Mouse (Mus musculus) kidney, adult 2 months (tissue): ENCODE results near the gene Cox15. TPM values are rescaled to one million over a fixed set of nuclear protein-coding genes. Genes with fewer than 3 reads are reported as not detected.
A peak's percentile ranks its signal among the peaks of the same experiment; 100 is the strongest.

Experiments used
- DNase-seq: peaks from one replicate; pipeline ENCODE4 v3.0.0; 2021
- H3K27ac ChIP-seq: fragments of 200-500 bp; 2 replicates; pipeline ENCODE4 v1.5.1; 2012; ENCODE audit warnings: low read depth, low read length, control low read depth, inconsistent platforms; ENCODE audit not compliant: insufficient read depth
- H3K27me3 ChIP-seq: fragments of 200-500 bp; replicated peaks from 2 replicates; pipeline ENCODE4 v1.6.1; 2012; ENCODE audit warnings: mild to moderate bottlenecking, moderate library complexity, low read length, inconsistent platforms; ENCODE audit not compliant: control insufficient read depth, insufficient read depth
- H3K36me3 ChIP-seq: fragments of 200-500 bp; 2 replicates; pipeline ENCODE4 v1.6.1; 2012; ENCODE audit warnings: mild to moderate bottlenecking, moderate library complexity, low read length, inconsistent platforms; ENCODE audit not compliant: control insufficient read depth, insufficient read depth
- H3K4me1 ChIP-seq: fragments of 200-500 bp; 2 replicates; pipeline ENCODE4 v1.6.1; 2011; ENCODE audit warnings: low read length; ENCODE audit not compliant: control insufficient read depth, insufficient read depth
- H3K4me3 ChIP-seq: fragments of 200-500 bp; 2 replicates; pipeline ENCODE4 v1.5.1; 2011; ENCODE audit warnings: mild to moderate bottlenecking, low read depth, low read length, control low read depth; ENCODE audit not compliant: insufficient read depth
- CTCF ChIP-seq: fragments of 200-500 bp; conservative IDR thresholded peaks from 2 replicates; pipeline ENCODE4 v1.5.1; 2011; ENCODE audit warnings: low read depth, mild to moderate bottlenecking, control low read depth, low read length, moderate library complexity, mixed read lengths; ENCODE audit not compliant: insufficient read depth, insufficient read length
- POLR2A ChIP-seq: fragments of 200-500 bp; IDR thresholded peaks from one replicate; pipeline ENCODE4 v1.6.1; 2011; ENCODE audit warnings: low read depth, low read length, control low read depth
- WGBS: fragments of 180-500 bp; shearing (Covaris S2); methylation state at CpG from one replicate; pipeline ENCODE4 v1.1.7; 2018; 5-methylcytosine and 5-hydroxymethylcytosine counted together
- polyA plus RNA-seq: library from polyadenylated mRNA; depleted of rRNA; stranded (reverse); fragments of >200 nt; gene quantifications from 2 replicates; pipeline ENCODE4 v1.2.3, GENCODE M21; 2012; rRNA removed

The Cox15 gene
- polyA plus RNA-seq = 25.5 and 28.4 TPM in 2 replicates

DNA sequence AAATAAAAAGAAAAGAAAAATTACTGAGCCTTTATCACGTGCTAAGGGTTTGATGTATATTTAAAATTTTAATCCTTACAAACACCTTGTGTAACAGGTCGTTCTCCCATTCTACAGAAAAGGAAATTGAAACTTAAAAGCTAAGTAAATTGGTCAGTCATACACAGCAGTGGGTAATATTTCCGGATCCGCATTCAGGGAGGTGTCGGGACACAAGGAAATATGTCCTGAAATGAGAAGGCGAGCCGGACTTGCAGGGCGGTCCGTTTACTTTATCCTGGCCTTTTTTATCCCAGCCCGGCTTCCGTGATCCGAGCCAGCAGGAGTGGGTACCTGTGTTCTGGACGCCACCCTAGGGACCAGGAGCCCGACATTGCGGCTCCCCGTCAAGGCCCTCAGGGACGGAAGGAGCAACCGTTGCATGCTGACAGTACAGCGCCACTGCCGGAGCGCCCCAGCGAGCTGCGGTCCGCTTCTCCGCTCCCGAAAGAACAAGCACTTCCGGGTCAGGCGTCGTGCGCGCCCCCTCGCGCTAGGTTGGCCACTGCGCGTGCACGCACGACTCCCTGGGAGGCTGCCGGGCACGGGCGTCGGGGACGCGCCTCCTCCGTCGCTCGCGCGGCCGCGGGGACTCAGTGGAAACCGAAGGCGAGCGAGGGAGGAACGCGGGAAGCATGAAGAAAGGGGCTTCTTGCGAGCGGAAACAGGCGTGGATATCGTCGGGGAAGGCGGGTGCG, at the start of gene Cox15, which contains the start of gene Cutc:
Gene Cox15, minus strand, starts transcription at position 512 of the 737 bp plus-strand sequence.
Gene Cutc, plus strand, starts transcription at position 508 of the 737 bp plus-strand sequence.
- Histone ChIP-seq H3K4me1 (no peaks in the 10 kb centered on the region; the same call in 1 of the 2 replicates), H3K4me3 (peak within 1 kb of the TSS; percentile 76), H3K36me3 (no peaks in the 10 kb centered on the region; the same call in 1 of the 2 replicates), H3K27me3 (no peaks in the 10 kb centered on the region), H3K27ac (peak within 1 kb of the TSS; percentile 94)
- WGBS = under 1% methylated on average over 62 of the region's 62 CpGs
- TF ChIP-seq CTCF = 0 out of 2 replicates have a peak, but pooled peaks have one; percentile 16
- TF ChIP-seq POLR2A = no peak
- DNase-seq = peak; percentile 98

DNA sequence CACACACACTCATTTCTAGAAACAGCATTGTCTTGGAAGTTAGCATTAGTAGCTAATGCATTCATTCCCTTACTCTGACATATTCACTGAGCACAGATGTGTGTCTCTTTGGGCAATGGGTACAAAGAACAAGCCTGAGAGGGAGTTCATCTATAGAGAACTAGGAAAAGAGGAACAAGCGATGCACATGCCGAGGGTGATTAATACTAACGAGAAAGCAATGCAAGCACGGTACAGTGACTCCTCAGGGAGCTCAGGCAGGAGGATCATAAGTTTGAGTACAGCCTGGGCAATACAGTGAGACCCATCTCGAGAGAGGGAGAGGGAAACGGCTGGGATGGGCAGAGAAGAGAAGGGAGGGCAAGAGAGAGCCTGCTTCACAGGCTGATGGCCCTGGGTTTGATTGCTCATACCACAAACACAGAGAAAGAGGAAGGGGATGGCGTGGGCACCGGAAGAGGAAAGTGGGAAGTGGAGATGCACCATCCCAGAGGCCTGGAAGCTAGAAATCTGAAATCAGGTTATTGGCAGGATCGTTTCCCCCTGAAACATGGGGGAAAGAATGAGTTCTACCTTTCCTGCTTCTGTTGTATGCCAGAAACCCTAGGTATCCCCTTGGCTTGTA, 48.7 kb upstream of the Cox15 start:
- Histone ChIP-seq H3K4me1 (no peaks in the 10 kb centered on the region), H3K27ac (no peak overlapping the region), H3K36me3 (peaks cover 4% of the 10 kb centered on the region; the same call in 1 of the 2 replicates), H3K27me3 (no peaks in the 10 kb centered on the region), H3K4me3 (no peak overlapping the region)
- DNase-seq = no peak
- 75% methylated on average over 9 of the region's 9 CpGs for WGBS
- no peak for TF ChIP-seq POLR2A
- no peak for TF ChIP-seq CTCF

DNA sequence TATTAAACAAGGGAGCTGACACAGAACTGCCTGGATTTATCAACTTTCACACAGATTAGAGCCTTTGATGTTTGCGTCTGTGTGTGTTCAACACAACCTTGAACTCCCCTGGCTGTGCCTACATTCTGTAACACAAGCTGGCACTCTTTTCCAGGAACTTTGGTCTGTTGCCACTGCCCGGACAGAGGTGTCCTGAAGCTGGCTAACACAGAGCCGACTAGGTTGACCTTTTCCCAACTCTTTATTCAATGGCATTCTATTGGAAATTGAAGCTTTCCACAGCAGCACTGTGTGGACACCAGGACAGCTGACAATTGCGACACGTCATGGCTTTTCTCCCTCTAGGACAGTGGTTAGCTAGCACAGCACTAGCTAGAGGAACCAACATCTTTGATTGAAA, 44.4 kb upstream of the Cox15 start:
- Histone ChIP-seq H3K4me3 (no peak overlapping the region), H3K27me3 (no peaks in the 10 kb centered on the region), H3K4me1 (no peaks in the 10 kb centered on the region), H3K36me3 (no peaks in the 10 kb centered on the region; the same call in 1 of the 2 replicates), H3K27ac (no peak overlapping the region)
- 61% methylated on average over 5 of the region's 5 CpGs for WGBS
- no peak for TF ChIP-seq CTCF
- no peak for TF ChIP-seq POLR2A
- DNase-seq = peak; percentile 45

DNA sequence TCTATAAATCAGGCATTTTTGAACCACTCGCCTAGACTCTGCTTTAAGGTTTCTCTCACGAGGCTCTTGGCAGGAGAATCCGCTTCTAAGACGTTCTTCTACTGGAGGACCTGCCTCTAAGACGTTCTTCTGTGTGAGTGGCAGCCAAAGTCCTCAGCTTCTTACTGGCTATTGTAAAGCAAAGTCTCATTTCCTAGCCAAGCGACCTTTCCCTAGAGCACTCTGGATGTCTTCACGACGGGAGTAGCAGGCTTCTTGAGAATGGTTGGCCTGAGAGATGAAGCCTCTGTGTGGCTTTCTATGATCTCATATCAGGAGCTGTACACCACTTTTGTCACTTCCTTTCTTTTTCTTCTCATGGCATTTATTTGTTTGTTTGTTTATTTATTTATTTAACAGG, 42.7 kb upstream of the Cox15 start:
- TF ChIP-seq CTCF (no peak), POLR2A (no peak)
- peaks cover 2% of the 10 kb centered on the region; the same call in 1 of the 2 replicates for H3K36me3 ChIP-seq
- H3K4me1 ChIP-seq = no peaks in the 10 kb centered on the region
- no peak for DNase-seq
- H3K4me3 ChIP-seq = no peak overlapping the region
- 53% methylated on average over 8 of the region's 8 CpGs for WGBS
- H3K27me3 ChIP-seq = no peaks in the 10 kb centered on the region
- no peak overlapping the region for H3K27ac ChIP-seq

DNA sequence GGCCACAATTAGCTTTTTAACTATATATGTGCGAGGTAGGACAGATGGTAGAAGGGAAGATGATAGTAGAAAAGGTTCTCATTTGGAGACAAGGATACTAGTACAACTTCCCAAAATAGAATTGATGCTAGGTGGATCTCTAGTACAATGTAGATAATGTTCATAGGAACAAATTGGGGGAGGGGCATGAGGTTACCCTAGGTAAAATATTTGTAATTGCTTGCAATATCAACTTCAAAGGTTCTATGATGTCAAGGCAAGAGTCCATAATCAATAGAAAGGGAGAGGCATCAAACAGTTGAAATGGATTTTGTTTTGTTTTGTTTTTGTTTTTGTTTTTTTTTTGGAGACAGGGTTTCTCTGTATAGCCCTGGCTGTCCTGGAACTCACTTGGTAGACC, 41.2 kb upstream of the Cox15 start:
- WGBS = 90% methylated on average over 1 of the region's 1 CpGs
- H3K27me3 ChIP-seq = no peaks in the 10 kb centered on the region
- H3K27ac ChIP-seq = no peak overlapping the region
- no peaks in the 10 kb centered on the region for H3K4me1 ChIP-seq
- H3K4me3 ChIP-seq = no peak overlapping the region
- DNase-seq = no peak
- H3K36me3 ChIP-seq = peaks cover 4% of the 10 kb centered on the region; the same call in 1 of the 2 replicates
- no peak for TF ChIP-seq CTCF

GRCm38 (mm10) chr19:43792537-43792936, 39.7 kb upstream of the Cox15 start:
- no peak for DNase-seq
- H3K27me3 ChIP-seq = no peaks in the 10 kb centered on the region
- H3K27ac ChIP-seq = no peak overlapping the region
- peaks cover 3% of the 10 kb centered on the region; the same call in 1 of the 2 replicates for H3K4me1 ChIP-seq
- TF ChIP-seq CTCF = no peak
- no peak for TF ChIP-seq POLR2A
- H3K4me3 ChIP-seq = no peak overlapping the region
- WGBS = 91% methylated on average over 4 of the region's 4 CpGs
- H3K36me3 ChIP-seq = peaks cover 11% of the 10 kb centered on the region; the same call in 1 of the 2 replicates

GRCm38 (mm10) chr19:43789817-43790216, 37.0 kb upstream of the Cox15 start:
- H3K4me1 ChIP-seq = peaks cover 3% of the 10 kb centered on the region; the same call in 1 of the 2 replicates
- H3K27ac ChIP-seq = no peak overlapping the region
- DNase-seq = no peak
- TF ChIP-seq POLR2A (no peak), CTCF (no peak)
- H3K27me3 ChIP-seq = no peaks in the 10 kb centered on the region
- H3K36me3 ChIP-seq = peaks cover 14% of the 10 kb centered on the region; the same call in 1 of the 2 replicates
- WGBS = 76% methylated on average over 7 of the region's 7 CpGs
- no peak overlapping the region for H3K4me3 ChIP-seq
